ENCODE assay signal across 8 mouse cellular contexts in the genomic region with DNA sequence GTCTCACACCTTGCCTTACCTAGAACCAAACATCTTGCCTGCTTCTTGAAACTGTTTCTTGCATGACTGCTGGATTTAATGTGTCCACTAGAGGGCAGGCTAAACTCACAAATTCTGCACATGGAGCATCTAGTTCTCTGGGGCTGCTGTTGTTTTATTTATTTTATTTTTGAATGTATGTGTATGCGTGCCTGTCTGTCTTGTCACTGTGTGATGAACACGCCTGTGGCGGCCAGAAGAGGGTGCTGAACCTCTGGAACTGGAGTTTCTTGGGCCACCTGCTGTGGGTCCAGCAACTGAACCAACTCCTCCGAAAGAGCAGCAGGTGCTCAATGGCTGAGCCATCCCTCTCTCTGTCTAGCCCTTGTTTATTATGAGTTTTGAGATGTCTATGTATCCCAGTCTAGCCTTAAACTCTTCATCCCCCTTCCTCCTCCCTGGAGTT. TPM values are rescaled to one million over a fixed set of nuclear protein-coding genes. Genes with fewer than 3 reads are reported as not detected.
DNase-seq lines count a peak whose midpoint lies in the region; ATAC-seq and TF ChIP-seq lines count a peak whose summit lies in the region.

No protein-coding gene starts in this region.

- WGBS in kidney, embryonic 14.5 days, result 16% methylated on average over 4 of the region's 4 CpGs
- 17% methylated on average over 4 of the region's 4 CpGs for WGBS in lung, postnatal 0 days

- peak; percentile 21; the same call in 1 of the 2 replicates for TF ChIP-seq EP300 in lung, postnatal 0 days (IDR thresholded peaks at IDR 0.05)

- H3K9ac ChIP-seq in kidney, embryonic 14.5 days (ENCODE audit: low read depth, low read length), result no peak overlapping the region
- H3K9ac ChIP-seq in lung, postnatal 0 days (replicated peaks; ENCODE audit: low read depth), result no peak overlapping the region

- peaks cover 33% of the 10 kb centered on the region for H3K4me1 ChIP-seq in E14TG2a.4 (replicated peaks; ENCODE audit: low read depth, low read length)
- H3K4me1 ChIP-seq in kidney, embryonic 14.5 days (ENCODE audit: control insufficient read depth, insufficient read depth, low read length), result no peaks in the 10 kb centered on the region
- no peaks in the 10 kb centered on the region for H3K4me1 ChIP-seq in lung, postnatal 0 days (ENCODE audit: insufficient read depth, low read depth, low read length)

- ATAC-seq in kidney, embryonic 14.5 days (ENCODE audit: low FRiP score, low TSS enrichment), result peak; percentile 60
- peak; percentile 89 for ATAC-seq in lung, postnatal 0 days

- no peaks in the 10 kb centered on the region for H3K9me3 ChIP-seq in E14TG2a.4 (ENCODE audit: low read length)
- no peaks in the 10 kb centered on the region for H3K9me3 ChIP-seq in kidney, embryonic 14.5 days (ENCODE audit: control insufficient read depth, low read length)
- no peaks in the 10 kb centered on the region for H3K9me3 ChIP-seq in lung, postnatal 0 days (ENCODE audit: low read length)

- TF ChIP-seq CTCF in E14TG2a.4 (conservative IDR thresholded peaks at IDR 0.05; ENCODE audit: low read length), result peak; percentile 87
- TF ChIP-seq CTCF in lung, postnatal 0 days (IDR thresholded peaks at IDR 0.05), result peak; percentile 91

- DNase-seq in B cell, adult 2 months, result peak; percentile 73 to 75
- DNase-seq in cerebellum, postnatal 10 days, result peak; percentile 71 to 82
- peak; percentile 32 for DNase-seq in gastrocnemius, postnatal 25 days
- DNase-seq in lung, postnatal 0 days (ENCODE audit: low spot score), result peak; percentile 93
- DNase-seq in retina, adult 2 months (ENCODE audit: low read depth, low spot score), result peak; percentile 63
- DNase-seq in yolk sac, embryonic 10.5 days (ENCODE audit: low spot score), result peak; percentile 66

- H3K27me3 ChIP-seq in E14TG2a.4 (ENCODE audit: insufficient read depth, low read length), result peaks cover 16% of the 10 kb centered on the region
- H3K27me3 ChIP-seq in kidney, embryonic 14.5 days (ENCODE audit: control insufficient read depth, insufficient read depth, low read length), result no peaks in the 10 kb centered on the region; the same call in 1 of the 2 replicates
- no peaks in the 10 kb centered on the region for H3K27me3 ChIP-seq in lung, postnatal 0 days (replicated peaks; ENCODE audit: insufficient read depth, low read length)

- H3K4me2 ChIP-seq in kidney, embryonic 14.5 days (replicated peaks; ENCODE audit: low read depth, low read length), result no peak overlapping the region
- H3K4me2 ChIP-seq in lung, postnatal 0 days (replicated peaks; ENCODE audit: low read depth, low read length), result no peak overlapping the region

- no peaks in the 10 kb centered on the region for H3K36me3 ChIP-seq in E14TG2a.4 (ENCODE audit: insufficient read depth, low read length)
- H3K36me3 ChIP-seq in kidney, embryonic 14.5 days (ENCODE audit: control insufficient read depth, insufficient read depth, low read length), result no peaks in the 10 kb centered on the region
- H3K36me3 ChIP-seq in lung, postnatal 0 days (ENCODE audit: insufficient read depth, low read length), result no peaks in the 10 kb centered on the region

- no peak overlapping the region for H3K4me3 ChIP-seq in E14TG2a.4 (replicated peaks; ENCODE audit: low read length)
- H3K4me3 ChIP-seq in kidney, embryonic 14.5 days (ENCODE audit: low read length), result no peak overlapping the region
- H3K4me3 ChIP-seq in lung, postnatal 0 days (ENCODE audit: low read depth, low read length), result no peak overlapping the region

- no peak overlapping the region for H3K27ac ChIP-seq in kidney, embryonic 14.5 days (ENCODE audit: low read depth, low read length)
- no peak overlapping the region for H3K27ac ChIP-seq in lung, postnatal 0 days (ENCODE audit: low read length)

RNA-seq across cellular contexts. Expression of a gene that starts 5.9 kb away (rescaled TPM):
- total RNA-seq in gastrocnemius, postnatal 25 days (2021), result 10 to 100 TPM; 10.8 to 12.0 TPM
- 6.3 and 9.1 TPM in 2 replicates for polyA plus RNA-seq in kidney, embryonic 14.5 days (2014; fragmentation: Nextera tagmentation; extraction: Ambion mirVana)
- polyA plus RNA-seq in lung, postnatal 0 days (2015; fragmentation: Nextera tagmentation; extraction: Ambion mirVana), result 4.3 and 4.6 TPM in 2 replicates

RNA-seq across cellular contexts. Expression of a gene that starts 9.2 kb away (rescaled TPM):
- total RNA-seq in gastrocnemius, postnatal 25 days (2021), result 10 to 100 TPM; 26.6 to 29.2 TPM
- polyA plus RNA-seq in kidney, embryonic 14.5 days (2014; fragmentation: Nextera tagmentation; extraction: Ambion mirVana), result 36.0 and 57.6 TPM in 2 replicates
- 14.9 and 19.3 TPM in 2 replicates for polyA plus RNA-seq in lung, postnatal 0 days (2015; fragmentation: Nextera tagmentation; extraction: Ambion mirVana)

Comparison
In these comparisons a context has a peak if more than half of its experiments do, and no peak if none do; other contexts are left out.
1. DNase-seq: peak in every context shown above with its lines; median percentile 93 in lung, postnatal 0 days; 76 in cerebellum, postnatal 10 days; 74 in B cell, adult 2 months; 66 in yolk sac, embryonic 10.5 days; 63 in retina, adult 2 months; 32 in gastrocnemius, postnatal 25 days.